Mouse (Mus musculus): ENCODE measurements around the gene Ogg1. TPM values are rescaled to one million over a fixed set of nuclear protein-coding genes. Genes with fewer than 3 reads are reported as not detected.
A peak's percentile ranks its signal among the peaks of the same experiment; 100 is the strongest.
"Not testable (repeated sequence)": the region's sequence is repeated elsewhere in the genome, so short reads cannot be mapped to it uniquely, and the experiment has no call there.

Gene Ogg1
- polyA plus RNA-seq, 1 experiment from 2014 or later = 14.0 TPM

- H3K9me3 ChIP-seq (replicated peaks; ENCODE audit: low read length) = no peaks in the 10 kb centered on the region
- H3K4me1 ChIP-seq (replicated peaks; ENCODE audit: insufficient read depth, low read length) = no peaks in the 10 kb centered on the region
- H3K36me3 ChIP-seq (ENCODE audit: insufficient read depth, low read length) = peaks cover 73% of the 10 kb centered on the region
- H3K9ac ChIP-seq (ENCODE audit: low read depth, low read length) = no peak overlapping the region
- no peak for DNase-seq (ENCODE audit: low spot score)
- no peak overlapping the region for H3K27ac ChIP-seq
- no peak for ATAC-seq (replicated peaks; ENCODE audit: low FRiP score, low read depth)
- no peaks in the 10 kb centered on the region for H3K27me3 ChIP-seq (ENCODE audit: insufficient read depth, low read length)
- H3K4me3 ChIP-seq (replicated peaks; ENCODE audit: low read depth, low read length) = no peak overlapping the region
- TF ChIP-seq CTCF (IDR thresholded peaks at IDR 0.05; ENCODE audit: low read depth) = no peak
- 99% methylated on average over 3 of the region's 3 CpGs for WGBS
- H3K4me2 ChIP-seq (ENCODE audit: low read length) = no peak overlapping the region
Measured at GRCm38 (mm10) chr6:113315972-113316371, 10.8 kb upstream of the Ogg1 start.

DNA sequence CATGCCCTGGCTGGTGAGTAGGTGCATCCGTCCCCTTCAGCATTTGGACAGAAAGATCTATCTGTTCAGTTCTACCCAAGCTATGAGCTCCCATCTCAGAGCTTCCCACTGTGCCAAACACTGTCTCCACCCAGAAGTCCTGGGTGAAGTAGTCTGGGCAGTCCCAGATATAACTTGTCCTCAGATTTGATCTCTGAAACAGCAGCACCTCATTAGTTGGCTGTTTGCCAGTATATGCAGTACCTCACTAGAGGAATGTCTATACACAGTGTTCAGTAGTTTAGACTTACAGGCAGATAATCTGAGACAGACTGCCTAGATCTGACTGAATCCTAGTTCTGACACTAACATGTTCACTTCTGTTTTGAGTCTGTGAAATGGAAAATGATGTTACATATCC is 2.6 kb downstream of the Ogg1 start:
- H3K27ac ChIP-seq = no peak overlapping the region
- DNase-seq (ENCODE audit: low spot score) (no peak), ATAC-seq (replicated peaks; ENCODE audit: low FRiP score, low read depth) (no peak)
- no peaks in the 10 kb centered on the region for H3K9me3 ChIP-seq (replicated peaks; ENCODE audit: low read length)
- H3K36me3 ChIP-seq (ENCODE audit: insufficient read depth, low read length) = peaks cover 19% of the 10 kb centered on the region
- no peaks in the 10 kb centered on the region for H3K4me1 ChIP-seq (replicated peaks; ENCODE audit: insufficient read depth, low read length)
- 85% methylated on average over 1 of the region's 1 CpGs for WGBS
- no peak overlapping the region for H3K4me3 ChIP-seq (replicated peaks; ENCODE audit: low read depth, low read length)
- H3K27me3 ChIP-seq (ENCODE audit: insufficient read depth, low read length) = no peaks in the 10 kb centered on the region
- H3K9ac ChIP-seq (ENCODE audit: low read depth, low read length) = no peak overlapping the region
- no peak for TF ChIP-seq CTCF (IDR thresholded peaks at IDR 0.05; ENCODE audit: low read depth)
- H3K4me2 ChIP-seq (ENCODE audit: low read length) = no peak overlapping the region

- ATAC-seq (replicated peaks; ENCODE audit: low FRiP score, low read depth) (no peak), DNase-seq (ENCODE audit: low spot score) (no peak)
- WGBS = 47% methylated on average over 2 of the region's 2 CpGs
Measured at GRCm38 (mm10) chr6:113330547-113330946, 3.8 kb downstream of the Ogg1 start.

DNA sequence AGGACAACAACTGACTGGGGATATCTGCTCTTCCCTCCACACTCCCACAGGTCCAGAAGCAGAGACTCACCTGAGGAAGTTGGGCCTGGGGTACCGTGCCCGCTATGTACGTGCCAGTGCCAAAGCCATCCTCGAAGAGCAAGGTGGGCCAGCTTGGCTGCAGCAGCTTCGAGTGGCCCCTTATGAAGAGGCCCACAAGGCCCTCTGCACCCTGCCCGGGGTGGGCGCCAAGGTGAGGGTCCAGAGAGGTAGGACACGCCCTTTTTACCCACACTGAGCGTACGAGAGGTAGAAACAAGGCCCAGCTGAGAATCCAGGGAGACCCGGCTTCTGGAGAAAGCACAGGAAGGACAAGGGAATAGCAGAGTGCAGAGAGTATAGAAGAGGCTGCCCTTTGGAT is 4.9 kb downstream of the Ogg1 start:
- ATAC-seq (replicated peaks; ENCODE audit: low FRiP score, low read depth) = no peak
- no peak for TF ChIP-seq CTCF (IDR thresholded peaks at IDR 0.05; ENCODE audit: low read depth)
- Histone ChIP-seq H3K9me3 (replicated peaks; ENCODE audit: low read length) (no peaks in the 10 kb centered on the region), H3K27me3 (ENCODE audit: insufficient read depth, low read length) (no peaks in the 10 kb centered on the region), H3K4me1 (replicated peaks; ENCODE audit: insufficient read depth, low read length) (no peaks in the 10 kb centered on the region), H3K4me2 (ENCODE audit: low read length) (no peak overlapping the region), H3K9ac (ENCODE audit: low read depth, low read length) (no peak overlapping the region), H3K27ac (no peak overlapping the region), H3K4me3 (replicated peaks; ENCODE audit: low read depth, low read length) (no peak overlapping the region), H3K36me3 (ENCODE audit: insufficient read depth, low read length) (peaks cover 32% of the 10 kb centered on the region)
- no peak for DNase-seq (ENCODE audit: low spot score)
- WGBS = 91% methylated on average over 11 of the region's 11 CpGs

More at GRCm38 (mm10) chr6:113330547-113330946, 3.8 kb downstream of the Ogg1 start:
- no peak overlapping the region for H3K27ac ChIP-seq
- no peak for TF ChIP-seq CTCF (IDR thresholded peaks at IDR 0.05; ENCODE audit: low read depth)
- peaks cover 22% of the 10 kb centered on the region for H3K36me3 ChIP-seq (ENCODE audit: insufficient read depth, low read length)
- no peaks in the 10 kb centered on the region for H3K9me3 ChIP-seq (replicated peaks; ENCODE audit: low read length)
- no peaks in the 10 kb centered on the region for H3K4me1 ChIP-seq (replicated peaks; ENCODE audit: insufficient read depth, low read length)
- H3K27me3 ChIP-seq (ENCODE audit: insufficient read depth, low read length) = no peaks in the 10 kb centered on the region
- H3K9ac ChIP-seq (ENCODE audit: low read depth, low read length) = no peak overlapping the region
- no peak overlapping the region for H3K4me3 ChIP-seq (replicated peaks; ENCODE audit: low read depth, low read length)
- no peak overlapping the region for H3K4me2 ChIP-seq (ENCODE audit: low read length)

- H3K27me3 ChIP-seq (ENCODE audit: insufficient read depth, low read length); H3K4me3 ChIP-seq (replicated peaks; ENCODE audit: low read depth, low read length); DNase-seq (ENCODE audit: low spot score); H3K4me1 ChIP-seq (replicated peaks; ENCODE audit: insufficient read depth, low read length); H3K9ac ChIP-seq (ENCODE audit: low read depth, low read length); H3K4me2 ChIP-seq (ENCODE audit: low read length); H3K9me3 ChIP-seq (replicated peaks; ENCODE audit: low read length): not testable (repeated sequence)
- peaks cover 34% of the 10 kb centered on the region for H3K36me3 ChIP-seq (ENCODE audit: insufficient read depth, low read length)
- TF ChIP-seq CTCF (IDR thresholded peaks at IDR 0.05; ENCODE audit: low read depth) = peak; percentile 51
- H3K27ac ChIP-seq = peak overlapping the region; percentile 80
- peak; percentile 30 for ATAC-seq (replicated peaks; ENCODE audit: low FRiP score, low read depth)
- WGBS = 63% methylated on average over 6 of the region's 6 CpGs
Measured at GRCm38 (mm10) chr6:113332734-113333133, 6.0 kb downstream of the Ogg1 start.

DNA sequence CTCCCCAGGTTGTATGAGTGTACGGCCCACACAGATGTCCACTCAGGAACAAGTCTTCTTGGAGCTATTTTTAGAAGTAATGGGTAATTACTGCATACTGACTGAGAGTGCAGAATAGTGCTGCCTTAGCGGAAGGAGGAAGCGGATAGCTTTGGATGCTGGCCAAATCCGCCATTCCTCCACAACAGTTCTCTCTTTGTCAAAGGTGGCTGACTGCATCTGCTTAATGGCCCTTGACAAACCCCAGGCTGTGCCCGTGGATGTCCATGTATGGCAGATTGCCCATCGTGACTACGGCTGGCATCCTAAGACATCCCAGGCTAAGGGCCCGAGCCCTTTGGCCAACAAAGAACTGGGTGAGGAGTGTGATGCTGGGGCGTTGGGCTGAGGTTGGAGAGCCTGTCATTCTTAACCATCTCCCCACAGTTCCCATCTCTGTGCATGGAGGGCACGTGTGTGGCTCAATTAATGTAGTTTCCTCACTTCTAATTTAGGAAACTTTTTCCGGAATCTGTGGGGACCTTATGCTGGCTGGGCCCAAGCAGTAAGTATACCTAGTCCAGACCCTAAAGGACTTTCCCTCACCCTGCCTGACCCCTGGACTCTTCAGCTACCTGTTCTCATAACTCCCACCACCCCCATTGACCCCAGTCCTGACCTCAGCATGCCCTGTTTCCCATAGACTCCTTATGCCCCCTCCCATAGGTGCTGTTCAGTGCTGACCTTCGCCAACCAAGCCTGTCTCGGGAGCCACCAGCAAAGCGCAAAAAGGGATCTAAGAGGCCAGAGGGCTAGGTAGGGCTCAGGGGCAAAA is 6.6 kb downstream of the Ogg1 start:
- Histone ChIP-seq H3K4me2 (ENCODE audit: low read length) (no peak overlapping the region), H3K9me3 (replicated peaks; ENCODE audit: low read length) (no peaks in the 10 kb centered on the region), H3K27ac (peak overlapping the region; percentile 80), H3K9ac (ENCODE audit: low read depth, low read length) (no peak overlapping the region), H3K4me3 (replicated peaks; ENCODE audit: low read depth, low read length) (no peak overlapping the region), H3K4me1 (replicated peaks; ENCODE audit: insufficient read depth, low read length) (no peaks in the 10 kb centered on the region), H3K27me3 (ENCODE audit: insufficient read depth, low read length) (no peaks in the 10 kb centered on the region), H3K36me3 (ENCODE audit: insufficient read depth, low read length) (peaks cover 40% of the 10 kb centered on the region)
- ATAC-seq (replicated peaks; ENCODE audit: low FRiP score, low read depth) (peak; percentile 84), DNase-seq (ENCODE audit: low spot score) (peak; percentile 88)
- no peak for TF ChIP-seq CTCF (IDR thresholded peaks at IDR 0.05; ENCODE audit: low read depth)
- whole genome bisulfite sequencing = 44% methylated on average over 14 of the region's 14 CpGs

Data from kidney, postnatal 0 days (tissue).